Mouse (Mus musculus) mouse trophoblast stem cell (cell line): Measurements from ENCODE around the gene Gm38431.
"Not testable (repeated sequence)": the region's sequence is repeated elsewhere in the genome, so short reads cannot be mapped to it uniquely, and the experiment has no call there.

Experiments used
- in situ Hi-C, 2 experiments: fragments of 300-500 bp; cut with MseI, MboI; formaldehyde crosslinking; loops; 2 replicates in 1 of 2; 3 replicates in 1 of 2; pipeline ENCODE4 v1.15.1; 2025

The Gm38431 gene

GRCm38 (mm10) chr9:21105760-21106564 is 14.2 kb upstream of the Gm38431 start:
- in situ Hi-C loops, result no loop called here

- in situ Hi-C loops, result no loop called here
Observed at GRCm38 (mm10) chr9:21104814-21105213, 13.0 kb upstream of the Gm38431 start.

- in situ Hi-C loops, result no loop called here
Observed at GRCm38 (mm10) chr9:21102076-21102475, 10.3 kb upstream of the Gm38431 start.

- in situ Hi-C loops, result no loop called here
Observed at GRCm38 (mm10) chr9:21100447-21101161, 8.8 kb upstream of the Gm38431 start.

- in situ Hi-C loops, result no loop called here
Observed at GRCm38 (mm10) chr9:21097793-21098192, 6.0 kb upstream of the Gm38431 start.

GRCm38 (mm10) chr9:21095958-21096357 is 4.2 kb upstream of the Gm38431 start:
- in situ Hi-C loops, result no loop called here

- in situ Hi-C loops, result no loop called here
Observed at GRCm38 (mm10) chr9:21093423-21093822, 1.6 kb upstream of the Gm38431 start.

GRCm38 (mm10) chr9:21090972-21091706 is 658 bp downstream of the Gm38431 start:
- in situ Hi-C loops, result no loop called here

- in situ Hi-C loops, result no loop called here
Observed at GRCm38 (mm10) chr9:21090537-21090936, 1.3 kb downstream of the Gm38431 start.

- in situ Hi-C loops, result no loop called here
Observed at GRCm38 (mm10) chr9:21083324-21083723, 8.5 kb downstream of the Gm38431 start.

GRCm38 (mm10) chr9:21081127-21081526 is 10.7 kb downstream of the Gm38431 start:
- in situ Hi-C loops, result no loop called here

GRCm38 (mm10) chr9:21075625-21076024 is 16.2 kb downstream of the Gm38431 start:
- in situ Hi-C loops, result no loop called here

- in situ Hi-C loops, result no loop called here
Observed at GRCm38 (mm10) chr9:21074173-21074572, 17.6 kb downstream of the Gm38431 start.

- in situ Hi-C loops, result no loop called here
Observed at GRCm38 (mm10) chr9:21073044-21073840, 18.6 kb downstream of the Gm38431 start, which contains the start of the genes Gm49373 and Fdx1l. Gm49373 (minus strand) TSS chr9:21073096. Fdx1l (minus strand) TSS chr9:21073614.

GRCm38 (mm10) chr9:21072641-21073040 is 19.2 kb downstream of the Gm38431 start:
- in situ Hi-C loops, result no loop called here

GRCm38 (mm10) chr9:21067006-21067684 is 24.7 kb downstream of the Gm38431 start, which contains the start of gene Zglp1:
Zglp1 (minus strand) TSS chr9:21067093.
- in situ Hi-C loops, result no loop called here

- in situ Hi-C loops, result no loop called here
Observed at GRCm38 (mm10) chr9:21062928-21063327, 28.9 kb downstream of the Gm38431 start.

GRCm38 (mm10) chr9:21051578-21051977 is 40.2 kb downstream of the Gm38431 start:
- in situ Hi-C loops, result no loop called here

GRCm38 (mm10) chr9:21045235-21045634 is 46.6 kb downstream of the Gm38431 start:
- in situ Hi-C loops, result no loop called here

- in situ Hi-C loops, result not testable (repeated sequence)
Observed at GRCm38 (mm10) chr9:21044785-21045184, 47.0 kb downstream of the Gm38431 start.

- in situ Hi-C loops, result no loop called here
Observed at GRCm38 (mm10) chr9:21043563-21043962, 48.2 kb downstream of the Gm38431 start.
